Mouse (Mus musculus): ENCODE measurements around the gene Lrfn2. TPM values are rescaled to one million over a fixed set of nuclear protein-coding genes. Genes with fewer than 3 reads are reported as not detected.
A peak's percentile ranks its signal among the peaks of the same experiment; 100 is the strongest.

Gene Lrfn2
- polyA plus RNA-seq (2016; fragmentation: Nextera tagmentation; extraction: Ambion mirVana) = 0.84 and 1.2 TPM in 2 replicates

- H3K4me1 ChIP-seq = peaks cover 40% of the 10 kb centered on the region
- peak within 1 kb of the TSS; percentile 87 for H3K27ac ChIP-seq
- H3K27me3 ChIP-seq (ENCODE audit: poor library complexity, severe bottlenecking) = peaks cover 39% of the 10 kb centered on the region
- under 1% methylated on average over 51 of the region's 56 CpGs for WGBS
- peak; percentile 87 for DNase-seq (ENCODE audit: extremely low spot score, low spot score)
- H3K9me3 ChIP-seq = no peaks in the 10 kb centered on the region
- H3K36me3 ChIP-seq (replicated peaks) = no peaks in the 10 kb centered on the region
- peak within 1 kb of the TSS; percentile 60 for H3K4me3 ChIP-seq
These were observed at the start of gene Lrfn2 for GRCm38 (mm10) chr17:48931621-48932405. Lrfn2 (plus strand) TSS chr17:48932379.

- H3K27ac ChIP-seq = no peak overlapping the region
- 79% methylated on average over 8 of the region's 8 CpGs for WGBS
- no peak for DNase-seq (ENCODE audit: extremely low spot score, low spot score)
- H3K4me1 ChIP-seq = no peaks in the 10 kb centered on the region
- H3K9me3 ChIP-seq = no peaks in the 10 kb centered on the region
- no peak overlapping the region for H3K4me3 ChIP-seq
- H3K27me3 ChIP-seq (ENCODE audit: poor library complexity, severe bottlenecking) = no peaks in the 10 kb centered on the region
- no peaks in the 10 kb centered on the region for H3K36me3 ChIP-seq (replicated peaks)
These were observed 44.5 kb upstream of the Lrfn2 start for GRCm38 (mm10) chr17:48887472-48888385.

- Histone ChIP-seq H3K4me1 (no peaks in the 10 kb centered on the region), H3K4me3 (no peak overlapping the region), H3K9me3 (no peaks in the 10 kb centered on the region), H3K27me3 (ENCODE audit: poor library complexity, severe bottlenecking) (no peaks in the 10 kb centered on the region), H3K36me3 (replicated peaks) (no peaks in the 10 kb centered on the region), H3K27ac (no peak overlapping the region)
- no peak for DNase-seq (ENCODE audit: extremely low spot score, low spot score)
- WGBS = 67% methylated on average over 4 of the region's 4 CpGs
These were observed 26.7 kb upstream of the Lrfn2 start for GRCm38 (mm10) chr17:48905286-48906040.

- no peaks in the 10 kb centered on the region for H3K27me3 ChIP-seq (ENCODE audit: poor library complexity, severe bottlenecking)
- peak; percentile 27 for DNase-seq (ENCODE audit: extremely low spot score, low spot score)
- no peaks in the 10 kb centered on the region for H3K4me1 ChIP-seq
- no peak overlapping the region for H3K4me3 ChIP-seq
- no peaks in the 10 kb centered on the region for H3K36me3 ChIP-seq (replicated peaks)
- WGBS = 49% methylated on average over 6 of the region's 6 CpGs
- H3K27ac ChIP-seq = no peak overlapping the region
- H3K9me3 ChIP-seq = no peaks in the 10 kb centered on the region
These were observed 18.7 kb upstream of the Lrfn2 start for GRCm38 (mm10) chr17:48913437-48913836.

- 20% methylated on average over 11 of the region's 11 CpGs for WGBS
- Histone ChIP-seq H3K27ac (no peak overlapping the region), H3K4me3 (no peak overlapping the region), H3K36me3 (replicated peaks) (no peaks in the 10 kb centered on the region), H3K9me3 (no peaks in the 10 kb centered on the region), H3K27me3 (ENCODE audit: poor library complexity, severe bottlenecking) (no peaks in the 10 kb centered on the region), H3K4me1 (no peaks in the 10 kb centered on the region)
- peak; percentile 30 for DNase-seq (ENCODE audit: extremely low spot score, low spot score)
These were observed 14.8 kb upstream of the Lrfn2 start for GRCm38 (mm10) chr17:48917411-48917810.

- 88% methylated on average over 3 of the region's 3 CpGs for WGBS
- Histone ChIP-seq H3K27me3 (ENCODE audit: poor library complexity, severe bottlenecking) (no peaks in the 10 kb centered on the region), H3K36me3 (replicated peaks) (no peaks in the 10 kb centered on the region), H3K4me3 (no peak overlapping the region), H3K9me3 (no peaks in the 10 kb centered on the region), H3K27ac (no peak overlapping the region), H3K4me1 (no peaks in the 10 kb centered on the region)
- no peak for DNase-seq (ENCODE audit: extremely low spot score, low spot score)
These were observed 13.7 kb upstream of the Lrfn2 start for GRCm38 (mm10) chr17:48918458-48918857.

- 91% methylated on average over 2 of the region's 2 CpGs for WGBS
- H3K4me3 ChIP-seq = no peak overlapping the region
- no peak for DNase-seq (ENCODE audit: extremely low spot score, low spot score)
- no peaks in the 10 kb centered on the region for H3K4me1 ChIP-seq
- H3K27ac ChIP-seq = no peak overlapping the region
- no peaks in the 10 kb centered on the region for H3K36me3 ChIP-seq (replicated peaks)
- H3K27me3 ChIP-seq (ENCODE audit: poor library complexity, severe bottlenecking) = no peaks in the 10 kb centered on the region
- H3K9me3 ChIP-seq = no peaks in the 10 kb centered on the region
These were observed 9.3 kb upstream of the Lrfn2 start for GRCm38 (mm10) chr17:48922905-48923304.

- no peaks in the 10 kb centered on the region for H3K36me3 ChIP-seq (replicated peaks)
- no peak overlapping the region for H3K4me3 ChIP-seq
- H3K9me3 ChIP-seq = no peaks in the 10 kb centered on the region
- DNase-seq (ENCODE audit: extremely low spot score, low spot score) = no peak
- H3K4me1 ChIP-seq = no peaks in the 10 kb centered on the region
- peaks cover under 1% of the 10 kb centered on the region; the same call in 1 of the 2 replicates for H3K27me3 ChIP-seq (ENCODE audit: poor library complexity, severe bottlenecking)
- 88% methylated on average over 9 of the region's 9 CpGs for WGBS
- no peak overlapping the region for H3K27ac ChIP-seq
These were observed 6.8 kb upstream of the Lrfn2 start for GRCm38 (mm10) chr17:48925426-48925825.

- H3K4me3 ChIP-seq = no peak overlapping the region
- 72% methylated on average over 10 of the region's 10 CpGs for WGBS
- peaks cover 39% of the 10 kb centered on the region for H3K27me3 ChIP-seq (ENCODE audit: poor library complexity, severe bottlenecking)
- DNase-seq (ENCODE audit: extremely low spot score, low spot score) = peak; percentile 14
- H3K36me3 ChIP-seq (replicated peaks) = no peaks in the 10 kb centered on the region
- no peak overlapping the region for H3K27ac ChIP-seq
- H3K9me3 ChIP-seq = no peaks in the 10 kb centered on the region
- peaks cover 40% of the 10 kb centered on the region for H3K4me1 ChIP-seq
These were observed 1.2 kb upstream of the Lrfn2 start for GRCm38 (mm10) chr17:48930994-48931393.

GRCm38 (mm10) chr17:48932406-48932906 is 277 bp downstream of the Lrfn2 start:
- peak overlapping the region; percentile 60 for H3K4me3 ChIP-seq
- peak overlapping the region; percentile 87 for H3K27ac ChIP-seq
- peak; percentile 20 for DNase-seq (ENCODE audit: extremely low spot score, low spot score)
- under 1% methylated on average over 26 of the region's 26 CpGs for WGBS
- H3K36me3 ChIP-seq (replicated peaks) = no peaks in the 10 kb centered on the region
- H3K27me3 ChIP-seq (ENCODE audit: poor library complexity, severe bottlenecking) = peaks cover 39% of the 10 kb centered on the region
- peaks cover 40% of the 10 kb centered on the region for H3K4me1 ChIP-seq
- H3K9me3 ChIP-seq = no peaks in the 10 kb centered on the region

GRCm38 (mm10) chr17:48932916-48933315 is 737 bp downstream of the Lrfn2 start:
- 2% methylated on average over 9 of the region's 9 CpGs for WGBS
- Histone ChIP-seq H3K36me3 (replicated peaks) (no peaks in the 10 kb centered on the region), H3K4me3 (peak overlapping the region; percentile 60), H3K9me3 (no peaks in the 10 kb centered on the region), H3K27ac (peak overlapping the region; percentile 87), H3K4me1 (peaks cover 40% of the 10 kb centered on the region), H3K27me3 (ENCODE audit: poor library complexity, severe bottlenecking) (peaks cover 39% of the 10 kb centered on the region)
- no peak for DNase-seq (ENCODE audit: extremely low spot score, low spot score)

GRCm38 (mm10) chr17:48935201-48935600 is 3.0 kb downstream of the Lrfn2 start:
- no peak for DNase-seq (ENCODE audit: extremely low spot score, low spot score)
- H3K4me1 ChIP-seq = peaks cover 40% of the 10 kb centered on the region
- peaks cover 39% of the 10 kb centered on the region for H3K27me3 ChIP-seq (ENCODE audit: poor library complexity, severe bottlenecking)
- H3K27ac ChIP-seq = no peak overlapping the region
- H3K9me3 ChIP-seq = no peaks in the 10 kb centered on the region
- WGBS = 91% methylated on average over 8 of the region's 8 CpGs
- H3K4me3 ChIP-seq = no peak overlapping the region
- no peaks in the 10 kb centered on the region for H3K36me3 ChIP-seq (replicated peaks)

Data from forebrain, embryonic 10.5 days (tissue).